Mouse (Mus musculus): ENCODE results near the gene Ppp2r5a.

DNA sequence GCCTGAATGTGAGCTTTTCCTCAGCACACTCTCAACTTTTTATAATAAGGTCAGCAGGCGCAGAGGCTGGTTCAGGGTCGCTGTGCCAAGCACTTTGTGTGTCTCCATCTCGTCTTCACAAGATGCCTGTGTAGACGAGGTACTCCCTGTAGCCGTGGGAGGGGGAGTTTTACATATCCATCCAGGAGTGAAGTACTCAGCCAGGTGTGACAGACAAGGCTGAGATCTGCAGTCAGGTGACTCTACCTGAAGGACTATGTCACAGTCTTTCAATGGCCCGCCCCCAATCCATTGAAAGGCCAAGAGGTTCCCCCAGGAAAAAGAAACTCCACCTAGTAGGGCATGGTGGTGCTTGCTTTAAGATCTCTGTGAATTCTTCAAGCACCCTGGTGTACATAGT is 89.9 kb downstream of the Ppp2r5a start:
- TF ChIP-seq CTCF (IDR thresholded peaks at IDR 0.05; ENCODE audit: extremely low read depth, insufficient read length, insufficient replicate concordance, low read depth, low read length) (no peak), POLR2A (IDR thresholded peaks at IDR 0.05; ENCODE audit: low read depth, low read length) (no peak)
